Mouse (Mus musculus): Measurements from ENCODE around the gene Sorbs1.

DNA sequence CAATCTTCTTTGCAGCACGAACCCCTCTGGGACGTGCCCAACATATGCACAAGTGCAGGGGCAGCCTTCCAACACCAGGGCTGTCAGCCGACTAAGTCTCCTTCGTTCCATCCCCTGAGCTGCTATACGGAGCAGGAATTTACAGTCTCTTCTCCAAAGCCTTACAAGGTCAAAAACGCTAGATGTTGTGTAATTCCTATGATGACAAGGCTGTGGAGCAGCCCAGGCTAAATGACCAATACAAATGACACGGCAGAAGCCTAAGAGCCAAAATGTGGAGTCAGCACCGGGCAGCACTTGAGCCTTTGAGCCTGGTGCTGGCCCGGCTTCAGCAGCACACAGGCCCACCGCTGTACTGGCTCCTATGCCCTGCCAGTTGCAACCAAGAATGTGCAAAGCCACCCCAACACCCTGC, 35.4 kb downstream of the Sorbs1 start:
- TF ChIP-seq E2F4 (IDR thresholded peaks at IDR 0.05; ENCODE audit: insufficient read depth) (no peak), MAX (IDR thresholded peaks at IDR 0.05; ENCODE audit: low read depth) (no peak), POLR2A (IDR thresholded peaks at IDR 0.05; ENCODE audit: insufficient read length, low read depth) (no peak), TCF12 (IDR thresholded peaks at IDR 0.05; ENCODE audit: insufficient read depth, poor library complexity, severe bottlenecking) (no peak), USF1 (IDR thresholded peaks at IDR 0.05; ENCODE audit: low read depth) (no peak), CEBPB (IDR thresholded peaks at IDR 0.05; ENCODE audit: insufficient read depth, poor library complexity, severe bottlenecking) (no peak), POLR2AphosphoS2 (IDR thresholded peaks at IDR 0.05; ENCODE audit: insufficient read length, low read depth) (no peak)

All from myocyte (in vitro differentiated cells).